Mouse (Mus musculus) duodenum, adult 2 months (tissue): ENCODE measurements around the gene Adam26b. TPM values are rescaled to one million over a fixed set of nuclear protein-coding genes. Genes with fewer than 3 reads are reported as not detected.

Experiments
- polyA plus RNA-seq: library from polyadenylated mRNA; depleted of rRNA; stranded (reverse); fragments of >200 nt; gene quantifications from 2 replicates; pipeline ENCODE4 v1.2.3, GENCODE M21; 2012; ENCODE audit warnings: low replicate concordance; rRNA removed

The Adam26b gene
- not detected in 2 replicates for polyA plus RNA-seq

DNA sequence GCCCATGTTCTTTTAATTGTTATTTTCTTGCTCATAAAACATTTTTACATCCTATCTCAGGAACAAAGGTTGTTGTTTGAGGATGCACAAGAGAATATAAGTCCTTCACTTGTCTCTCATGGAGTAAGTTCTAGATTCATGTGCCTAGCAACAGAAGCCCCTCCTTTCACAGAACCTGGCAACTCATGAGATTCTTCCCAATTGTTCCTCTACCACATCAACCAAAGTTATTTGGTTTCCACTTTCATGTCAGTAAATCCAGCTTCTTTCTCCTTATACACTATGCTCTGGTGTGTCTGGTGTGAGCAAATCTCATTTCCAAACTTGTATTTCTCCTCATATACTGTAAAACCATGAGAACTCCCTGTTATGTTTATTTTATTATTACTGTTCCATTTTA lies at the start of gene Adam26b:
TSS of gene Adam26b (minus strand) at position 101 of the 400 bp plus-strand sequence.

DNA sequence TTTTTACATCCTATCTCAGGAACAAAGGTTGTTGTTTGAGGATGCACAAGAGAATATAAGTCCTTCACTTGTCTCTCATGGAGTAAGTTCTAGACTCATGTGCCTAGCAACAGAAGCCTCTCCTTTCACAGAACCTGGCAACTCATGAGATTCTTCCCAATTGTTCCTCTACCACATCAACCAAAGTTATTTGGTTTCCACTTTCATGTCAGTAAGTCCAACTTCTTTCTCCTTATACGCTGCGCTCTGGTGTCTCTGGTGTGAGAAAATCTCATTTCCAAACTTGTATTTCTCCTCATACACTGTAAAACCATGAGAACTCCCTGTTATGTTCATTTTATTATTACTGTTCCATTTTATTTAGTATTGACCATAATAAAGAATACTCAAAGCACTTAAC lies 48.7 kb upstream of the Adam26b start, which contains the start of gene Adam26a:
TSS of gene Adam26a (minus strand) at position 101 of the 400 bp plus-strand sequence.

Other genes starting within 250 kb of the Adam26b start
- not detected in 2 replicates for gene Zfp42, start 221.1 kb downstream of the Adam26b start, polyA plus RNA-seq
- gene Adam26a, start 48.6 kb upstream of the Adam26b start, polyA plus RNA-seq: not detected in 2 replicates
- not detected in 2 replicates for gene Gm5346, start 99.2 kb upstream of the Adam26b start, polyA plus RNA-seq
- gene Adam34, start 181.9 kb upstream of the Adam26b start, polyA plus RNA-seq: not detected in 2 replicates